Comparison of ENCODE assay signal across 8 mouse cellular contexts in the genomic region with DNA sequence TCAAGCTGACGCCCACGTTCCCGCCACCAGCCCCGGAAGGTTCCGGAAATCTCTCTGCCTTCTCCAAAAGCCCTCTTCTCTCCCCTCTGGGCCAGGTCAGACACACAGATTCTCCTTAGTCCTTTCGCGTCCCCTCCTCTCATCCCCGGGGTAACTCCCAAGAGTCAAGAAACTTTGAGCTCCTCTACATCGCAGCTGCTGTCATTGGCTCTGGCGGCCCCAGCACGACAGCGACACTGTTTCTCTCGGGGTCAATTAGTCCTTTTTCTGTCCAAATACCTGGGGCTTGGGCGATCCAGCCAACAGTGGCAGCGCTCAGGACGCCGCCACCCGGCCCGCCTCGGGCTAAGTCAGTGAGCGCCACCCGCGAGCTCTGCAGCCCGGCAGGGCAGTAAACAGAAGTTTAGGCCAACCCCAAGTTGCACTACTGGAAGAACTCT. TPM values are rescaled to one million over a fixed set of nuclear protein-coding genes. Genes with fewer than 3 reads are reported as not detected.
DNase-seq lines count a peak whose midpoint lies in the region; ATAC-seq lines count a peak whose summit lies in the region.

No protein-coding gene starts in this region.

- peaks cover 21% of the 10 kb centered on the region for H3K4me1 ChIP-seq in heart, embryonic 10.5 days
- peaks cover 2% of the 10 kb centered on the region for H3K4me1 ChIP-seq in liver, embryonic 11.5 days (replicated peaks; ENCODE audit: control insufficient read depth, insufficient read depth, low read length)
- H3K4me1 ChIP-seq in neural tube, embryonic 11.5 days (ENCODE audit: control insufficient read depth, insufficient read depth, low read length), result peaks cover 6% of the 10 kb centered on the region

- peak overlapping the region; percentile 87 for H3K4me3 ChIP-seq in heart, embryonic 10.5 days
- H3K4me3 ChIP-seq in liver, embryonic 11.5 days (ENCODE audit: low read depth, low read length), result peak overlapping the region; percentile 60
- peak overlapping the region; percentile 77 for H3K4me3 ChIP-seq in neural tube, embryonic 11.5 days (ENCODE audit: low read depth, low read length)

- H3K9me3 ChIP-seq in heart, embryonic 10.5 days, result no peaks in the 10 kb centered on the region
- H3K9me3 ChIP-seq in liver, embryonic 11.5 days (ENCODE audit: control insufficient read depth, low read length), result no peaks in the 10 kb centered on the region
- H3K9me3 ChIP-seq in neural tube, embryonic 11.5 days (ENCODE audit: control insufficient read depth, low read length), result no peaks in the 10 kb centered on the region

- H3K9ac ChIP-seq in liver, embryonic 11.5 days (ENCODE audit: low read depth, low read length), result no peak overlapping the region
- peak overlapping the region; percentile 52 for H3K9ac ChIP-seq in neural tube, embryonic 11.5 days (ENCODE audit: low read length)

- peak overlapping the region; percentile 94 for H3K4me2 ChIP-seq in liver, embryonic 11.5 days
- peak overlapping the region; percentile 97 for H3K4me2 ChIP-seq in neural tube, embryonic 11.5 days (ENCODE audit: low read depth)

- ATAC-seq in liver, embryonic 11.5 days (replicated peaks; ENCODE audit: low FRiP score), result 0 out of 2 replicates have a peak, but pooled peaks have one; percentile 24
- 0 out of 2 replicates have a peak, but pooled peaks have one; percentile 11 for ATAC-seq in neural tube, embryonic 11.5 days (ENCODE audit: insufficient read depth, low FRiP score, low TSS enrichment)

- H3K36me3 ChIP-seq in heart, embryonic 10.5 days, result no peaks in the 10 kb centered on the region
- H3K36me3 ChIP-seq in liver, embryonic 11.5 days (ENCODE audit: control insufficient read depth, insufficient read depth, low read length), result no peaks in the 10 kb centered on the region
- no peaks in the 10 kb centered on the region for H3K36me3 ChIP-seq in neural tube, embryonic 11.5 days (ENCODE audit: control insufficient read depth, insufficient read depth, low read length)

- peak; percentile 22 to 75 for DNase-seq in adrenal gland, adult (ENCODE audit: inconsistent age in 2 of 2, low spot score in 1 of 2)
- no peak for DNase-seq in adrenal gland, postnatal 4 days (ENCODE audit: low spot score in 2 of 2)
- peak; percentile 48 for DNase-seq in cerebellum, adult 9-11 months
- DNase-seq in heart, embryonic 10.5 days (ENCODE audit: low spot score), result no peak
- DNase-seq in kidney, adult 9 months, result peak; percentile 45
- peak; percentile 43 for DNase-seq in liver, embryonic 11.5 days (ENCODE audit: low spot score)
- peak; percentile 52 for DNase-seq in neural tube, embryonic 11.5 days (ENCODE audit: low spot score)
- no peak for DNase-seq in c-Kit-positive CD71-positive TER-119-positive erythroid progenitor cells, embryonic 14.5 days (ENCODE audit: low spot score)

- H3K27ac ChIP-seq in heart, embryonic 10.5 days, result peak overlapping the region; percentile 94
- H3K27ac ChIP-seq in liver, embryonic 11.5 days (ENCODE audit: low read depth, low read length), result no peak overlapping the region
- H3K27ac ChIP-seq in neural tube, embryonic 11.5 days (ENCODE audit: low read depth, low read length), result 0 out of 2 replicates have a peak overlapping the region, but pooled peaks have one; percentile 27

- H3K27me3 ChIP-seq in heart, embryonic 10.5 days (ENCODE audit: insufficient read depth, poor library complexity, severe bottlenecking), result no peaks in the 10 kb centered on the region
- peaks cover 55% of the 10 kb centered on the region for H3K27me3 ChIP-seq in liver, embryonic 11.5 days (replicated peaks; ENCODE audit: control insufficient read depth, insufficient read depth, low read length)
- H3K27me3 ChIP-seq in neural tube, embryonic 11.5 days (ENCODE audit: control insufficient read depth, insufficient read depth, low read length), result 0 out of 2 replicates have a peak, but pooled peaks cover 4% of the 10 kb centered on the region

- WGBS in heart, embryonic 10.5 days, result under 1% methylated on average over 24 of the region's 24 CpGs
- 0% methylated on average over 22 of the region's 24 CpGs for WGBS in liver, embryonic 11.5 days
- under 1% methylated on average over 24 of the region's 24 CpGs for WGBS in neural tube, embryonic 11.5 days

RNA-seq across cellular contexts. Expression of a gene that starts 1.5 kb away (rescaled TPM):
- total RNA-seq in adrenal gland, postnatal 4 days (2021), result 1 to 10 TPM; 1.7 to 7.0 TPM
- polyA plus RNA-seq in heart, embryonic 10.5 days (2016; fragmentation: Nextera tagmentation; extraction: Ambion mirVana), result 9.8 and 13.6 TPM in 2 replicates
- 0.08 and 0.11 TPM in 2 replicates for polyA plus RNA-seq in liver, embryonic 11.5 days (2014; fragmentation: Nextera tagmentation; extraction: Ambion mirVana)
- polyA plus RNA-seq in neural tube, embryonic 11.5 days (2014; fragmentation: Nextera tagmentation; extraction: Ambion mirVana), result 5.0 and 6.0 TPM in 2 replicates

Comparison
In these comparisons a context has a peak if more than half of its experiments do, and no peak if none do; other contexts are left out.
1. DNase-seq: peak in adrenal gland, adult (2 of 2), cerebellum, adult 9-11 months (single experiment), kidney, adult 9 months (single experiment), liver, embryonic 11.5 days (single experiment) and neural tube, embryonic 11.5 days (single experiment); none in adrenal gland, postnatal 4 days (0 of 2), heart, embryonic 10.5 days (single experiment) and c-Kit-positive CD71-positive TER-119-positive erythroid progenitor cells, embryonic 14.5 days (single experiment).
2. Peak in every context shown above with its lines, with median percentiles within 50 percentile points of each other: H3K4me3 ChIP-seq.